Mouse (Mus musculus) liver, embryonic 14.5 days (tissue): ENCODE data around the gene Stat2.

Experiments used
- CTCF ChIP-seq: IDR thresholded peaks from 2 replicates; pipeline ENCODE4 v1.5.1; 2016; ENCODE audit warnings: antibody characterized with exemption, low read depth, control low read depth
- EP300 ChIP-seq: IDR thresholded peaks from 2 replicates; pipeline ENCODE4 v1.6.1; 2016; ENCODE audit warnings: antibody characterized with exemption, low read depth

DNA sequence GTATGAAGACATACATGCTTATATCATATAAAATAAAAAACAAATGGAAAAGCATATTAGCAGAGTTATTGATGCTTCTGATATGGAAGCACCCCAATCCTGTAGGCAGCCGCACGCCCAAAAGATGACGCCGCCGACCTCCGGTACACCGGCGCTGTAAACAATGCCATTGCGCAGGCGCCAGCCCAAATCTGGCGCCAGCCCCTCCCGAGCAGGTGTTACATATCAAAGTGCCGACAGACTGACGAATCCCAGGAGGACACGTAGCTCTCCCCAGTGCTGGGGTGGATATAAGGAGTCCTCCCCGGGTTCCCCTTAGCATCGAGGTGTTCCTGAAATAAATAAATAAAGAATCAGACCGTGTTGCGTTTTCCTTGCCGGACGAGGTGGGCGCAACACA, 8.1 kb upstream of the Stat2 start:
- TF ChIP-seq CTCF (no peak), EP300 (no peak)
